Comparison of ENCODE assay signal across 8 mouse cellular contexts in genomic region chr2:181459153-181459672, GRCm38 (mm10). TPM values are rescaled to one million over a fixed set of nuclear protein-coding genes. Genes with fewer than 3 reads are reported as not detected.
DNase-seq lines count a peak whose midpoint lies in the region; ATAC-seq and TF ChIP-seq lines count a peak whose summit lies in the region.

Gene Zbtb46, minus strand, starts transcription at chr2:181459426.

- H3K27ac ChIP-seq in CH12.LX (ENCODE audit: insufficient read depth, low read depth): peak within 1 kb of the TSS; percentile 60; the same call in 1 of the 2 replicates
- peak within 1 kb of the TSS; percentile 71 for H3K27ac ChIP-seq in forebrain, embryonic 12.5 days
- H3K27ac ChIP-seq in lung, embryonic 15.5 days: peak within 1 kb of the TSS; percentile 67
- H3K27ac ChIP-seq in thymus, adult 2 months (ENCODE audit: control insufficient read depth, insufficient read depth, low read length): no peak within 1 kb of the TSS

- TF ChIP-seq CTCF in CH12.LX (conservative IDR thresholded peaks at IDR 0.05 in 1 of 2, IDR thresholded peaks at IDR 0.05 in 1 of 2; ENCODE audit: low read depth in 2 of 2, low read length in 2 of 2): no peak
- no peak for TF ChIP-seq CTCF in thymus, adult 2 months (IDR thresholded peaks at IDR 0.05; ENCODE audit: borderline replicate concordance, control insufficient read depth, extremely low read depth, insufficient read depth, low read length, poor library complexity)

- dilution Hi-C loops in CH12.LX (cut with MboI; ENCODE audit: extremely low pct_ligation_motif_present, extremely low pct_unique_long_range_greater_than_20kb, low sequenced_read_pairs): no loop called here

- ATAC-seq in forebrain, embryonic 12.5 days (ENCODE audit: low FRiP score): peak; percentile 91
- peak; percentile 92 for ATAC-seq in lung, embryonic 15.5 days (ENCODE audit: borderline replicate concordance, extremely low read depth, low FRiP score, low TSS enrichment)

- TF ChIP-seq EP300 in CH12.LX (IDR thresholded peaks at IDR 0.05; ENCODE audit: low read length): no peak

- H3K4me3 ChIP-seq in CH12.LX (replicated peaks in 1 of 3; ENCODE audit: low read depth in 2 of 3, low read length in 2 of 3, poor library complexity in 1 of 3): peak within 1 kb of the TSS; percentile 53 to 90 (median 81)
- H3K4me3 ChIP-seq in forebrain, embryonic 12.5 days (replicated peaks): peak within 1 kb of the TSS; percentile 99
- H3K4me3 ChIP-seq in lung, embryonic 15.5 days: peak within 1 kb of the TSS; percentile 87
- peak within 1 kb of the TSS; percentile 48 for H3K4me3 ChIP-seq in thymus, adult 2 months (ENCODE audit: control insufficient read depth, insufficient read depth, low read length)

- H3K79me2 ChIP-seq in CH12.LX (replicated peaks; ENCODE audit: control insufficient read depth, extremely low read depth, insufficient read depth, poor library complexity, severe bottlenecking): no peaks in the 10 kb centered on the region

- intact Hi-C loops in heart, postnatal 14 days (cut with DNase I): loop anchor here (2.0 to 5.0 kb wide), 2 partner anchors 28 to 47 kb away; no protein-coding TSS in a partner anchor

- peaks cover 2 to 38% of the 10 kb centered on the region in 2 experiments; a peak in 3 of 4 replicates for H3K4me1 ChIP-seq in CH12.LX (ENCODE audit: control insufficient read depth in 1 of 2, insufficient read depth in 2 of 2)
- peaks cover 34% of the 10 kb centered on the region for H3K4me1 ChIP-seq in forebrain, embryonic 12.5 days
- peaks cover 23% of the 10 kb centered on the region for H3K4me1 ChIP-seq in lung, embryonic 15.5 days
- peaks cover 11% of the 10 kb centered on the region for H3K4me1 ChIP-seq in thymus, adult 2 months (replicated peaks; ENCODE audit: control insufficient read depth, insufficient read depth, low read length)

- no peak for TF ChIP-seq RAD21 in CH12.LX (IDR thresholded peaks at IDR 0.05; ENCODE audit: low read depth, low read length)

- peak within 1 kb of the TSS; percentile 76 for H3K9ac ChIP-seq in CH12.LX (ENCODE audit: insufficient read depth, low read depth)
- H3K9ac ChIP-seq in forebrain, embryonic 12.5 days: peak within 1 kb of the TSS; percentile 84
- peak within 1 kb of the TSS; percentile 65 for H3K9ac ChIP-seq in lung, embryonic 15.5 days

- peaks cover 40% of the 10 kb centered on the region for H3K27me3 ChIP-seq in CH12.LX (replicated peaks)
- H3K27me3 ChIP-seq in forebrain, embryonic 12.5 days: peaks cover 47% of the 10 kb centered on the region
- H3K27me3 ChIP-seq in lung, embryonic 15.5 days: peaks cover 14% of the 10 kb centered on the region; the same call in 1 of the 2 replicates
- H3K27me3 ChIP-seq in thymus, adult 2 months (ENCODE audit: control insufficient read depth, insufficient read depth, low read length): peaks cover 22% of the 10 kb centered on the region

- TF ChIP-seq POLR2A in CH12.LX (IDR thresholded peaks at IDR 0.05; ENCODE audit: low read depth, low read length): no peak
- TF ChIP-seq POLR2A in thymus, adult 2 months (IDR thresholded peaks at IDR 0.05; ENCODE audit: control insufficient read depth, extremely low read depth, insufficient read depth, low read length, poor library complexity): no peak

- WGBS in forebrain, embryonic 12.5 days: under 1% methylated on average over 38 of the region's 83 CpGs
- 3% methylated on average over 35 of the region's 83 CpGs for WGBS in lung, embryonic 15.5 days
- 5% methylated on average over 64 of the region's 83 CpGs for WGBS in thymus, adult 2 months

- no peak for DNase-seq in CH12.LX (ENCODE audit: extremely low read depth)
- peak; percentile 70 for DNase-seq in c-Kit-negative CD71-positive TER-119-positive erythroid progenitor cells, embryonic 14.5 days (ENCODE audit: low read depth, low spot score)
- DNase-seq in heart, postnatal 14 days: peak; percentile 93 to 97
- peak; percentile 39 to 70 for DNase-seq in layer of hippocampus, adult 18-20 months (ENCODE audit: low spot score in 2 of 2)
- DNase-seq in ovary, adult 18-20 months (ENCODE audit: low spot score): peak; percentile 80
- DNase-seq in thymus, adult 2 months: peak; percentile 59

- H3K4me2 ChIP-seq in CH12.LX (ENCODE audit: insufficient read depth, low read depth, poor library complexity, severe bottlenecking): peak within 1 kb of the TSS; percentile 58
- H3K4me2 ChIP-seq in forebrain, embryonic 12.5 days: peak within 1 kb of the TSS; percentile 99
- H3K4me2 ChIP-seq in lung, embryonic 15.5 days: peak within 1 kb of the TSS; percentile 76

- peaks cover 0 to 2% of the 10 kb centered on the region in 2 experiments for H3K36me3 ChIP-seq in CH12.LX (replicated peaks in 1 of 2; ENCODE audit: control insufficient read depth in 1 of 2, insufficient read depth in 1 of 2, low read length in 1 of 2)
- no peaks in the 10 kb centered on the region for H3K36me3 ChIP-seq in forebrain, embryonic 12.5 days (replicated peaks)
- no peaks in the 10 kb centered on the region for H3K36me3 ChIP-seq in lung, embryonic 15.5 days
- H3K36me3 ChIP-seq in thymus, adult 2 months (ENCODE audit: control insufficient read depth, insufficient read depth, low read length): no peaks in the 10 kb centered on the region

- in situ Hi-C loops in CH12.LX (cut with MboI; ENCODE audit: low pct_ligation_motif_present, low pct_unique_long_range_greater_than_20kb, low sequenced_read_pairs): no loop called here

- peaks cover 7% of the 10 kb centered on the region for H3K9me3 ChIP-seq in CH12.LX (replicated peaks; ENCODE audit: low read length)
- no peaks in the 10 kb centered on the region for H3K9me3 ChIP-seq in forebrain, embryonic 12.5 days
- H3K9me3 ChIP-seq in lung, embryonic 15.5 days: no peaks in the 10 kb centered on the region

TF ChIP-seq in CH12.LX, 34 proteins besides CTCF, POLR2A, EP300 and RAD21:
- TF ChIP-seq MXI1 (IDR thresholded peaks at IDR 0.05; ENCODE audit: low read depth, low read length) (0 out of 2 replicates have a peak, but pooled peaks have one; percentile 37), MEF2A (IDR thresholded peaks at IDR 0.05; ENCODE audit: borderline replicate concordance, low read depth, low read length) (no peak), JUND (conservative IDR thresholded peaks at IDR 0.05; ENCODE audit: low read depth, low read length) (no peak), IRF4 (IDR thresholded peaks at IDR 0.05; ENCODE audit: low read depth, low read length) (no peak), NRF1 (IDR thresholded peaks at IDR 0.05; ENCODE audit: low read depth, low read length) (peak; percentile 63; the same call in 1 of the 2 replicates), UBTF (IDR thresholded peaks at IDR 0.05; ENCODE audit: low read depth, low read length) (peak; percentile 47; the same call in 1 of the 2 replicates), NELFE (IDR thresholded peaks at IDR 0.05; ENCODE audit: low read depth, low read length) (peak; percentile 9; the same call in 1 of the 2 replicates)

RNA-seq across cellular contexts. Expression of gene Zbtb46, which starts in this region (rescaled TPM):
- 4.1 and 9.3 TPM in 2 replicates for total RNA-seq in CH12.LX (2012; rRNA removed)
- total RNA-seq in CH12.LX (2014; rRNA removed): 6.2 and 6.7 TPM in 2 replicates
- polyA plus RNA-seq in CH12.LX (2012; ENCODE audit: insufficient read length, low read depth): 5.3 and 6.0 TPM in 2 replicates
- 14.4 and 16.1 TPM in 2 replicates for polyA plus RNA-seq in forebrain, embryonic 12.5 days (2016; fragmentation: Nextera tagmentation; extraction: Ambion mirVana)
- 10 to 100 TPM; 13.8 to 14.4 TPM for total RNA-seq in heart, postnatal 14 days (2021)
- 1 to 10 TPM; 8.0 to 8.4 TPM for total RNA-seq in layer of hippocampus, adult 18-20 months (2021)
- polyA plus RNA-seq in lung, embryonic 15.5 days (2015; fragmentation: Nextera tagmentation; extraction: Ambion mirVana): 12.5 and 14.6 TPM in 2 replicates
- polyA plus RNA-seq in thymus, adult 2 months (2012; rRNA removed): 4.8 and 5.3 TPM in 2 replicates

Comparison
In these comparisons a context has a peak if more than half of its experiments do, and no peak if none do; other contexts are left out.
1. H3K4me3 ChIP-seq: peak in every context shown above with its lines; median percentile 99 in forebrain, embryonic 12.5 days; 87 in lung, embryonic 15.5 days; 81 in CH12.LX; 48 in thymus, adult 2 months.